Mouse (Mus musculus) neural tube, embryonic 14.5 days (tissue): ENCODE measurements around the gene Maml3. TPM values are rescaled to one million over a fixed set of nuclear protein-coding genes. Genes with fewer than 3 reads are reported as not detected.
A peak's percentile ranks its signal among the peaks of the same experiment; 100 is the strongest.

Experiments
- ATAC-seq: fragments of 200-750 bp; cut with Nextera tagmentation; 2 replicates; pipeline ENCODE4 v1.8.0; 2017; ENCODE audit warnings: low read depth, mild to moderate bottlenecking, moderate TSS enrichment, moderate library complexity
- H3K27ac ChIP-seq: fragments of 300-500 bp; sonication (generic); 2 replicates; pipeline ENCODE4 v1.5.1; 2014; ENCODE audit warnings: low read depth, mild to moderate bottlenecking, control low read depth, low read length, moderate library complexity, mixed read lengths
- H3K27me3 ChIP-seq: fragments of 300-500 bp; sonication (generic); 2 replicates; pipeline ENCODE4 v1.6.1; 2014; ENCODE audit warnings: low read length; ENCODE audit not compliant: control insufficient read depth, insufficient read depth
- H3K36me3 ChIP-seq: fragments of 300-500 bp; sonication (generic); 2 replicates; pipeline ENCODE4 v1.6.1; 2014; ENCODE audit warnings: low read length, mixed read lengths; ENCODE audit not compliant: control insufficient read depth, insufficient read depth
- H3K4me1 ChIP-seq: fragments of 300-500 bp; sonication (generic); 2 replicates; pipeline ENCODE4 v1.6.1; 2014; ENCODE audit warnings: low read length; ENCODE audit not compliant: control insufficient read depth, insufficient read depth
- H3K4me2 ChIP-seq: fragments of 300-500 bp; sonication (generic); 2 replicates; pipeline ENCODE4 v1.6.1; 2014; ENCODE audit warnings: mild to moderate bottlenecking, low read depth, low read length, control low read depth
- H3K4me3 ChIP-seq: fragments of 300-500 bp; sonication (generic); 2 replicates; pipeline ENCODE4 v1.5.1; 2014; ENCODE audit warnings: low read depth, low read length, control low read depth, mixed read lengths
- H3K9ac ChIP-seq: fragments of 300-500 bp; sonication (generic); replicated peaks from 2 replicates; pipeline ENCODE4 v1.6.1; 2014; ENCODE audit warnings: low read depth, mild to moderate bottlenecking, control low read depth, low read length, mixed read lengths
- H3K9me3 ChIP-seq: fragments of 300-500 bp; sonication (generic); 2 replicates; pipeline ENCODE4 v1.6.1; 2016; ENCODE audit warnings: low read length; ENCODE audit not compliant: control insufficient read depth
- WGBS: fragments of 180-500 bp; shearing (Covaris S2); extraction: QIAGEN DNeasy Blood & Tissue Kit; methylation state at CpG from one replicate; pipeline ENCODE4 v1.1.7; 2014; 5-methylcytosine and 5-hydroxymethylcytosine counted together
- polyA plus RNA-seq: library from polyadenylated mRNA; unstranded; fragments of >200 nt; fragmentation: Nextera tagmentation; extraction: Ambion mirVana; gene quantifications from 2 replicates; pipeline ENCODE4 v1.2.1, GENCODE M21; 2014

The Maml3 gene
- polyA plus RNA-seq, 1 experiment from 2014 or later, result 8.2 TPM

GRCm38 (mm10) chr3:52029661-52030081, 75.2 kb downstream of the Maml3 start:
- Histone ChIP-seq H3K27ac (no peak overlapping the region), H3K9ac (no peak overlapping the region), H3K4me1 (peaks cover 4% of the 10 kb centered on the region; the same call in 1 of the 2 replicates), H3K36me3 (no peaks in the 10 kb centered on the region), H3K4me2 (no peak overlapping the region; the same call in 1 of the 2 replicates), H3K9me3 (no peaks in the 10 kb centered on the region), H3K4me3 (no peak overlapping the region), H3K27me3 (no peaks in the 10 kb centered on the region)
- ATAC-seq, result no peak
- 40% methylated on average over 12 of the region's 12 CpGs for WGBS

GRCm38 (mm10) chr3:52027972-52028371, 76.9 kb downstream of the Maml3 start:
- H3K36me3 ChIP-seq, result no peaks in the 10 kb centered on the region
- no peak overlapping the region for H3K4me3 ChIP-seq
- peaks cover 4% of the 10 kb centered on the region; the same call in 1 of the 2 replicates for H3K4me1 ChIP-seq
- no peaks in the 10 kb centered on the region for H3K27me3 ChIP-seq
- no peak for ATAC-seq
- no peak overlapping the region for H3K9ac ChIP-seq
- H3K4me2 ChIP-seq, result no peak overlapping the region
- no peak overlapping the region for H3K27ac ChIP-seq
- WGBS, result 68% methylated on average over 7 of the region's 7 CpGs
- H3K9me3 ChIP-seq, result no peaks in the 10 kb centered on the region

DNA sequence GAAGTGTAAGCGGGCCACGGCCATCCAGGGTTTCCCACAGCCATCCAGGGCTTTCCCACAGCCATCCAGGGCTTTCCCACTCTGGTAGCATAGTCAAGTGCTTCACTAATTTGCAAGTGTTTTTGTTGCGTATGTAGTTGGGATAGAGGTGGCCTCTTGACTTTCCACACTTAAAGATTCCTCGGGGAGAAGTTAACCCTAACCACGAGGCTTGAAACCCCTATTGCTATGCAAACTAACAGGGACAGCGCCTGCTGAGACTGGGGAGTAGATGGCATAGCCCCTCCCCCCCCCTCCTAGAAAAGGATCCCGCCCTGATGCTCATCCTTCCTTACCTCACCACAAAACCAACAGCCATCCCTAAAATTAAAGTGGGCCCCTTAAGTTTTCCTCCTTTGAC, 82.4 kb downstream of the Maml3 start:
- no peak for ATAC-seq
- H3K27me3 ChIP-seq, result no peaks in the 10 kb centered on the region
- H3K4me1 ChIP-seq, result 0 out of 2 replicates have a peak, but pooled peaks cover 2% of the 10 kb centered on the region
- H3K27ac ChIP-seq, result no peak overlapping the region
- H3K4me3 ChIP-seq, result no peak overlapping the region
- 31% methylated on average over 7 of the region's 7 CpGs for WGBS
- H3K9ac ChIP-seq, result no peak overlapping the region
- H3K9me3 ChIP-seq, result no peaks in the 10 kb centered on the region
- H3K4me2 ChIP-seq, result no peak overlapping the region
- H3K36me3 ChIP-seq, result no peaks in the 10 kb centered on the region

- Histone ChIP-seq H3K4me2 (no peak overlapping the region), H3K27ac (no peak overlapping the region), H3K36me3 (no peaks in the 10 kb centered on the region), H3K4me3 (no peak overlapping the region), H3K4me1 (0 out of 2 replicates have a peak, but pooled peaks cover 2% of the 10 kb centered on the region), H3K9ac (no peak overlapping the region), H3K9me3 (no peaks in the 10 kb centered on the region), H3K27me3 (no peaks in the 10 kb centered on the region)
- whole genome bisulfite sequencing, result 86% methylated on average over 5 of the region's 5 CpGs
- no peak for ATAC-seq
These were observed 86.8 kb downstream of the Maml3 start for GRCm38 (mm10) chr3:52018103-52018439.

- H3K36me3 ChIP-seq, result no peaks in the 10 kb centered on the region
- H3K4me3 ChIP-seq, result no peak overlapping the region
- no peak overlapping the region for H3K4me2 ChIP-seq
- no peak for ATAC-seq
- H3K9ac ChIP-seq, result no peak overlapping the region
- H3K9me3 ChIP-seq, result no peaks in the 10 kb centered on the region
- H3K27ac ChIP-seq, result no peak overlapping the region
- no peaks in the 10 kb centered on the region for H3K27me3 ChIP-seq
- WGBS, result 72% methylated on average over 17 of the region's 17 CpGs
- 0 out of 2 replicates have a peak, but pooled peaks cover 2% of the 10 kb centered on the region for H3K4me1 ChIP-seq
These were observed 87.3 kb downstream of the Maml3 start for GRCm38 (mm10) chr3:52017439-52018102.

GRCm38 (mm10) chr3:52016178-52016577, 88.7 kb downstream of the Maml3 start:
- no peak overlapping the region for H3K27ac ChIP-seq
- no peak for ATAC-seq
- H3K36me3 ChIP-seq, result no peaks in the 10 kb centered on the region
- H3K9me3 ChIP-seq, result no peaks in the 10 kb centered on the region
- 89% methylated on average over 3 of the region's 3 CpGs for WGBS
- H3K9ac ChIP-seq, result no peak overlapping the region
- H3K4me1 ChIP-seq, result no peaks in the 10 kb centered on the region
- no peak overlapping the region for H3K4me3 ChIP-seq
- H3K27me3 ChIP-seq, result no peaks in the 10 kb centered on the region
- H3K4me2 ChIP-seq, result no peak overlapping the region

DNA sequence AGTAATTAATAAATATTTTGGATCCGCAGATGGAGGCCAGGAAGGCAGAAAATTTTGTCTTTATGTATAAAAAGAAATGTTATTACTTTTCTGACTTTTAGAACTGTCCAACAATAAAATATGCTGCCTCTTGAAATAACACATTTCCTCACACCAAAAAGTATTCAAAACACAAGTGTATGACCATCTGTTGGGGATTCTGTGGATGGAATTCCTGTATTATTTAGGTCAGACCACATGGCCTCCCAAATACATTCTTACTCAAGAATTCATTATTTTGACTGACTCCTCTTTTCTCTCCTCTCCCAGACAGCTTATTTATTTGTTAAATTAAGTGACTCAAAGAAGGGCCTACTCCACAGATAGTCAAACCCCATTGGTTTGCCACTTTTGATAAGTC, 89.3 kb downstream of the Maml3 start:
- Histone ChIP-seq H3K27me3 (no peaks in the 10 kb centered on the region), H3K9me3 (no peaks in the 10 kb centered on the region), H3K4me3 (no peak overlapping the region), H3K4me1 (no peaks in the 10 kb centered on the region), H3K9ac (no peak overlapping the region), H3K36me3 (no peaks in the 10 kb centered on the region), H3K27ac (no peak overlapping the region), H3K4me2 (no peak overlapping the region)
- no peak for ATAC-seq
- WGBS, result 80% methylated on average over 1 of the region's 1 CpGs

DNA sequence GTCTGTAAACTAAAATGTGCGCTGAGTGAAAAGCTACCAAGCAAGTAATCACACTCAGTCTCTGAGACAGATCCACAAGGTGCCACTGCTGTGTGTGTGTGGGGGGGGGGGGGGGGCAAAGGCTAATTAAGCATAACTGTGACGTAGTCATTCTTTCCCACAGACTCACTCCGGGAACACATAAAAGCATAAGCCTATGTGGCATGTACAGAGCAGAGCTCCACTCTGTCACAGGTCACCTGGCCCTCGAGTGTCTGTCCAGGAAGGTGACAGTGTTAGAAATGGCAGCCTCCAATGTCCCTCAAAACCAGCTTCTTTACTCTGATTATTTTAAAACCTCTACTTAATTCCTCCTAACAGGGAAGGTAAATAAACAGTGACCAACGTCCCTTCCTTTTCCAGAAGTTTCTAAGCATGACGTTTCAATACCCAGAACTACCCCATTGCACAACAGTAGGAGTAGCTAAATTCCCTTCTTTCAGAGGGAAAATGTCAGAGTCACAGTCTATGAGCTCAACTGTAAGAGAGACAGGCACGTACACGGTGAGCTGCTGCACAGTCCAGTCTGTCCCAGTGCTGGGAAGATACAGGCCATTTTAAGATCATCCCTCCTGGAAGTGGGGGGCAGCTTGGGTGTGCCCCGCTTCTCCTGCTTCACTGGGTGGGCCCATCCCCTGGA, 93.7 kb downstream of the Maml3 start:
- H3K4me1 ChIP-seq, result peaks cover 8% of the 10 kb centered on the region
- no peak overlapping the region for H3K9ac ChIP-seq
- H3K4me2 ChIP-seq, result no peak overlapping the region
- no peaks in the 10 kb centered on the region for H3K9me3 ChIP-seq
- 62% methylated on average over 9 of the region's 9 CpGs for WGBS
- no peak for ATAC-seq
- no peaks in the 10 kb centered on the region for H3K27me3 ChIP-seq
- H3K36me3 ChIP-seq, result no peaks in the 10 kb centered on the region
- H3K4me3 ChIP-seq, result no peak overlapping the region
- no peak overlapping the region for H3K27ac ChIP-seq

GRCm38 (mm10) chr3:52009321-52009720, 95.6 kb downstream of the Maml3 start:
- peak overlapping the region; percentile 28; the same call in 1 of the 2 replicates for H3K9ac ChIP-seq
- 18% methylated on average over 6 of the region's 6 CpGs for WGBS
- H3K36me3 ChIP-seq, result no peaks in the 10 kb centered on the region
- H3K9me3 ChIP-seq, result no peaks in the 10 kb centered on the region
- H3K4me3 ChIP-seq, result no peak overlapping the region
- ATAC-seq, result peak; percentile 59; the same call in 1 of the 2 replicates
- H3K4me2 ChIP-seq, result no peak overlapping the region
- peak overlapping the region; percentile 60; the same call in 1 of the 2 replicates for H3K27ac ChIP-seq
- H3K27me3 ChIP-seq, result no peaks in the 10 kb centered on the region
- H3K4me1 ChIP-seq, result peaks cover 8% of the 10 kb centered on the region
